Mouse (Mus musculus): ENCODE measurements around the gene Khdrbs2. TPM values are rescaled to one million over a fixed set of nuclear protein-coding genes. Genes with fewer than 3 reads are reported as not detected.

The Khdrbs2 gene
- not detected for polyA plus RNA-seq (2014; fragmentation: Illumina TruSeq; extraction: RNeasy Lipid Tissue Mini Kit (QIAGEN cat#74804); ENCODE audit: low read depth, low replicate concordance)

DNA sequence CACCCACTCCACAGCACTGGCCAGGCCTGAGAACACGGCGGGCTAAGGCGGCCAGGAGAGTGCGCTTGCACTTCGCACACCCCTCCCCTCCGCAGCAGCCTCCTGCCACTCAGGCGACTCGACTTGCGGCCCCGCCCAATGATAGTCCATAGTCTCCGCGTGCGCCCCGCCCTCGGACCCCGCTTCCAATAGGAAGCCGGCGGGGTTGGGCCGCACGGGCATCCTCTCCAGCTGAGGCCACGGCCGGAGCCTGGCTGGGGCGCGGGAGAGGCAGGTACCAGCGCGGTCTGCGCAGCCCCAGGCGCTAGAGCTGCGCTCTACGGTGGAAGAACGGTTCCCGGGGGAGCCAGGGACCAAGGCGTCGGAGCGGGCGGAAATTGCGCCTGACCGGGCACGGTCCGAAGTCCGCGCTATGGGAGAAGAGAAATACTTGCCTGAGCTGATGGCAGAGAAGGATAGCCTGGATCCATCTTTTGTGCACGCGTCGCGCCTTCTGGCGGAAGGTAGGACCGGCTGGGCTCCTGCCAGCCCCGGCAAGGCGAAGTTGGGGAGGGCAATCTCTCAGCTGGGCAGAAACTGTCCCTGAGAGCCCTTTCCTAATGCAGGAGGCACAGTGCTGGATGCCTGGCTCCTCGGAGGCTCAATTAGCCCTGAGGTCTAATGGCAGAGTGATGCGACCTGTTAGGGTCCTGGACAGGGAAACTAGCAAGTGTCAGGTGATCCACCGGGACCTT, at the start of gene Khdrbs2:
Khdrbs2 (plus strand) TSS at position 209 of the 734 bp plus-strand sequence.

DNA sequence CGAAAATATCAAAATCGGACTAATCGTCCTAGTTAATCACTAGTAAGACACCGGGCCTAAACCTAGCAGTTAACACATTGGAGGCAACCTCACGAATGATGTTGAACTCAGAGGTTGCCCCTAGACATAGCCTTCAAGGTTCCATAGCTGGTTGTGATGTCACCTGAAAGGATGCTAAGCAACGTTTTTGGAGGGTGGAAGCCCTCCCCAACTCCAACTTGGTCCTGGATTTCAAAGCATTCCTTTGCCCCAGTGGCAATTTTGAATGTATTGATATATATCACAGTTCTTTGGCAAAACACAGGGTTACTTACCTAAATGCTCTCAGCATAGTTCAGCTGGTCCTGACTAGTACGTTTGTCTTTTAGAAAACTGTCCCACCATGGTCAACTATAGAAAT, 374.7 kb downstream of the Khdrbs2 start, which contains the start of gene Gm5415:
Gm5415 (minus strand) TSS at position 101 of the 400 bp plus-strand sequence.

